Mouse (Mus musculus) hindbrain, embryonic 10.5 days (tissue): ENCODE measurements at regions not wholly inside any gene's neighbourhood (a gene's known extent, or its start where the extent isn't known, plus 50 kb on each side); places are given as distances from the start of the nearest gene placed in this dataset.
"Not testable (repeated sequence)": the region's sequence is repeated elsewhere in the genome, so short reads cannot be mapped to it uniquely, and the experiment has no call there.

ENCODE experiments used
- DNase-seq: peaks from one replicate; pipeline ENCODE4 v3.0.0-alpha.2; 2017; ENCODE audit warnings: low spot score
- H3K27ac ChIP-seq: fragments of 300-500 bp; sonication (generic); 2 replicates; pipeline ENCODE4 v1.5.1; 2016; ENCODE audit warnings: mild to moderate bottlenecking, moderate library complexity
- H3K27me3 ChIP-seq: fragments of 300-500 bp; sonication (generic); 2 replicates; pipeline ENCODE4 v1.6.1; 2016; ENCODE audit warnings: mild to moderate bottlenecking; ENCODE audit not compliant: poor library complexity, insufficient read depth, severe bottlenecking
- H3K36me3 ChIP-seq: fragments of 300-500 bp; sonication (generic); 2 replicates; pipeline ENCODE4 v1.6.1; 2016; ENCODE audit warnings: mild to moderate bottlenecking, moderate library complexity
- H3K4me1 ChIP-seq: fragments of 300-500 bp; sonication (generic); replicated peaks from 2 replicates; pipeline ENCODE4 v1.6.1; 2016; ENCODE audit warnings: mild to moderate bottlenecking
- H3K4me3 ChIP-seq: fragments of 300-500 bp; sonication (generic); 2 replicates; pipeline ENCODE4 v1.5.1; 2016; ENCODE audit warnings: mild to moderate bottlenecking, moderate library complexity
- H3K9me3 ChIP-seq: fragments of 300-500 bp; sonication (generic); 2 replicates; pipeline ENCODE4 v1.6.1; 2016; ENCODE audit warnings: mild to moderate bottlenecking, moderate library complexity
- WGBS: fragments of 180-500 bp; shearing (Covaris S2); methylation state at CpG from one replicate; pipeline ENCODE4 v1.1.7; 2016; 5-methylcytosine and 5-hydroxymethylcytosine counted together

DNA sequence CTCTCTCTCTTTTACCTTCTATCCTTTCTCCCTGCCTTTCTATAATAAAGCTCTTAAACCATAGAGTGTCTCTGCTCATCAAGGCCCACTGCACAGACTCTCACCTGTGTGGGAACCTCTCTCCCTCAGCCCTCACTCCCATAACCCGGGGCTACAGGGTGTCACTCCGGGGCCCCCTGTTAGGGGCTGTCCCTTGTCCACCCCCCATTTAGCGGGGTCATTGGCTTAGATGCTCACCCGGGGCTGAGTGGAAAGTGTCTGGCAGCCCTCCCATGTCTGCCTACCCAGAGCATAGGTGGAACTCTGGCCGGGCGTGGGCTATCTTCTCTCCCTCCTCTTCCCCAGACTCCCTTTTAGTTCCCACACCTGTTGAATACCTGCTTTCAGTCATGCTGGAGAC, 116.4 kb downstream of the Zfp993 start:
- not testable (repeated sequence) for H3K27me3 ChIP-seq, DNase-seq, H3K36me3 ChIP-seq, H3K4me1 ChIP-seq, H3K27ac ChIP-seq, H3K4me3 ChIP-seq
- peaks cover 51% of the 10 kb centered on the region for H3K9me3 ChIP-seq
- 80% methylated on average over 6 of the region's 6 CpGs for WGBS

DNA sequence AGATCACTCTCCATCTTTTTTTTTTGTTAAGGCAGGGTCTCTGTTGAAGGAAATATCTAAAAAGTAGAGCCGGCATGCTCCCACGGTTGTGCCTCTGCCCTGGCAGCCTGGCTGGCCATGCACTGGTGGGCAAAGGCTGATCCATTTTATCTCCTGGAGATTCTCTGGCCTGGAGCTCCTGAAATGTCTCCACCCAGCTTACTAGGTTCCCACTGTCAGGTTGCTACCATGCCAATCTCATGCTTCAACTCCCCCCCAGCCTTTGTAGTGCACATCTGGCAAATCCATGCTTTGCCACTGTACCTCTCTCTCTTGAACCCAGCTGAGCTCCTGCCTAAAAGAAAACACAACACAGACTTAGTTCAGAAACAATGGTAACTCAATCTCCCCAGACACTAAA, 129.0 kb downstream of the Zfp993 start:
- peaks cover 56% of the 10 kb centered on the region for H3K9me3 ChIP-seq
- not testable (repeated sequence) for DNase-seq

DNA sequence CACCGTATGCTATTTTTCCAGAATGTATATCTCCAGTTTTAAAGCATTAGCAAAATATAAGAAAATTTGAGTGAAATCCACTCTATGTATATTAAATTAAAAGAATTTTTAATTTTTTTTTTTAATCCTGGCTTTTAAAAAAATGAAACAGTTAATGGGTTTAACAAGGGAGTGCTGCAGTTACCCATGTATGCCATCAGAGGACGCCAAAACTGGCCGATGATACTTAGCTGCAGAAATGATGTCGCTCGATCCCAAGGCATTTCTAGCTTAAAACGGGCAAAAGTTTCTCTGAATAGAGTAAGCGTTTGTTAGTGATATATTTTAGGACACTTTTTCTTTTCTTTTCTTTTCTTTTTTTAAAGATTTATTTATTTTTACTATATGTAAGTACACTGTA, 129.9 kb downstream of the Zfp993 start:
- not testable (repeated sequence) for H3K4me3 ChIP-seq, DNase-seq, H3K27ac ChIP-seq, H3K36me3 ChIP-seq, H3K27me3 ChIP-seq, H3K4me1 ChIP-seq
- 86% methylated on average over 7 of the region's 7 CpGs for WGBS
- H3K9me3 ChIP-seq: peaks cover 49% of the 10 kb centered on the region

More for the DNA sequence above, 129.0 kb downstream of the Zfp993 start:
- not testable (repeated sequence) for H3K4me1 ChIP-seq, H3K4me3 ChIP-seq, H3K27ac ChIP-seq, H3K36me3 ChIP-seq, H3K27me3 ChIP-seq
- whole genome bisulfite sequencing: 90% methylated on average over 2 of the region's 2 CpGs

DNA sequence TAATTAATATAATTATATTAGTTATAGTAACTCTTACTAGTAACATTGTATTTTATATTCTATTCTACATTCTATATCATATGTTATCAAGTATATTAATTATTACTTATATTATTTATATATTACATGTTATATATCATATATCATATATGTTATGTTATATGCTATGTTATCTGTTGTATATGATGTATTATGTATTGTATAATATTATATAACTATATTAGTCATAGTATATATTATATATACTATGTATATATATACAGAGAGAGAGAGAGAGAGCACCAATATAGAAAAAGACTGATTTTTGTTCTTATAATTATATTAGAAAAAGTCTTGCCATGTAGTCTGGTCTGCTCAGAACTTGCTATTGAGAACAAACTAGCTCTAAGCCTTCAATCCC, 133.0 kb downstream of the Zfp993 start:
- peaks cover 44% of the 10 kb centered on the region for H3K9me3 ChIP-seq
- not testable (repeated sequence) for H3K4me1 ChIP-seq, H3K4me3 ChIP-seq, DNase-seq, H3K36me3 ChIP-seq, H3K27ac ChIP-seq, H3K27me3 ChIP-seq
